Mouse (Mus musculus) thymus, adult 2 months (tissue): Measurements from ENCODE around the gene Tas1r3.

Source experiments
- CTCF ChIP-seq: fragments of 200-500 bp; IDR thresholded peaks from 2 replicates; pipeline ENCODE4 v1.5.1; 2012; ENCODE audit warnings: mild to moderate bottlenecking, control low read depth, low read length, moderate library complexity, borderline replicate concordance; ENCODE audit not compliant: control insufficient read depth, poor library complexity, insufficient read depth; ENCODE audit errors: extremely low read depth
- POLR2A ChIP-seq: fragments of 200-500 bp; IDR thresholded peaks from 2 replicates; pipeline ENCODE4 v1.6.1; 2012; ENCODE audit warnings: mild to moderate bottlenecking, low read length, control low read depth, moderate library complexity; ENCODE audit not compliant: control insufficient read depth, poor library complexity, insufficient read depth; ENCODE audit errors: extremely low read depth

- no peak for TF ChIP-seq CTCF
- TF ChIP-seq POLR2A = no peak
Measured at GRCm38 (mm10) chr4:155832321-155832720, 30.8 kb downstream of the Tas1r3 start.
